Mouse (Mus musculus) CH12.LX (cell line): ENCODE results near the gene Chpf. TPM values are rescaled to one million over a fixed set of nuclear protein-coding genes. Genes with fewer than 3 reads are reported as not detected.

Experiments used
- DNase-seq: peaks from one replicate; pipeline ENCODE4 v3.0.0-alpha.2; 2013; ENCODE audit errors: extremely low read depth
- H3K27ac ChIP-seq: 2 replicates; pipeline ENCODE4 v1.5.1; 2012; ENCODE audit warnings: low read depth, mild to moderate bottlenecking, control low read depth, moderate library complexity; ENCODE audit not compliant: insufficient read depth
- H3K27me3 ChIP-seq: replicated peaks from 2 replicates; pipeline ENCODE3; 2012; ENCODE audit warnings: inconsistent platforms
- H3K36me3 ChIP-seq, 2 experiments: replicated peaks in 1 of 2; 2 replicates each; pipeline versions ENCODE3 to v1.6.1; 2012; ENCODE audit warnings: inconsistent platforms in 1 of 2, low read length in 1 of 2, mild to moderate bottlenecking in 1 of 2, mixed read lengths in 1 of 2, moderate library complexity in 1 of 2; ENCODE audit not compliant: control insufficient read depth in 1 of 2, insufficient read depth in 1 of 2
- H3K4me1 ChIP-seq, 2 experiments: 2 replicates each; pipeline ENCODE4 v1.6.1; 2012; ENCODE audit warnings: inconsistent platforms in 1 of 2, moderate library complexity in 1 of 2; ENCODE audit not compliant: insufficient read depth in 2 of 2, control insufficient read depth in 1 of 2
- H3K4me2 ChIP-seq: 2 replicates; pipeline ENCODE4 v1.6.1; 2012; ENCODE audit warnings: low read depth, mild to moderate bottlenecking, control low read depth; ENCODE audit not compliant: poor library complexity, insufficient read depth, severe bottlenecking
- H3K4me3 ChIP-seq, 3 experiments: fragments of 150-350 bp in 1 of 3; sonication (generic) in 1 of 3; replicated peaks in 1 of 3; 2 replicates each; pipeline versions ENCODE3 to v1.5.1; 2011 to 2012; ENCODE audit warnings: low read depth in 2 of 3, low read length in 2 of 3, mild to moderate bottlenecking in 2 of 3, moderate library complexity in 2 of 3, control low read depth in 1 of 3, improper control_type of control experiment in 1 of 3, inconsistent platforms in 1 of 3, mixed read lengths in 1 of 3; ENCODE audit not compliant: poor library complexity in 1 of 3
- H3K79me2 ChIP-seq: replicated peaks from 2 replicates; pipeline ENCODE4 v1.6.1; 2012; ENCODE audit warnings: mild to moderate bottlenecking, moderate library complexity; ENCODE audit not compliant: control insufficient read depth, poor library complexity, insufficient read depth, severe bottlenecking; ENCODE audit errors: extremely low read depth
- H3K9ac ChIP-seq: 2 replicates; pipeline ENCODE4 v1.6.1; 2012; ENCODE audit warnings: low read depth, mild to moderate bottlenecking, control low read depth, moderate library complexity; ENCODE audit not compliant: insufficient read depth
- H3K9me3 ChIP-seq: replicated peaks from 2 replicates; pipeline ENCODE3; 2012; ENCODE audit warnings: low read length, inconsistent platforms, mixed read lengths
- BHLHE40 ChIP-seq: IDR thresholded peaks from 2 replicates; pipeline ENCODE4 v1.6.1; 2011; ENCODE audit warnings: mild to moderate bottlenecking, low read depth, low read length, improper control_type of control experiment
- CHD1 ChIP-seq: IDR thresholded peaks from 2 replicates; pipeline ENCODE4 v1.6.1; 2012; ENCODE audit warnings: low read depth, low read length, improper control_type of control experiment, inconsistent platforms
- CHD2 ChIP-seq: IDR thresholded peaks from 2 replicates; pipeline ENCODE4 v1.6.1; 2011; ENCODE audit warnings: low read length, improper control_type of control experiment
- CTCF ChIP-seq, 2 experiments: IDR thresholded peaks in 1 of 2; conservative IDR thresholded peaks in 1 of 2; 2 replicates each; pipeline ENCODE4 v1.5.1; 2011 to 2012; ENCODE audit warnings: low read depth in 2 of 2, low read length in 2 of 2, improper control_type of control experiment in 1 of 2, inconsistent platforms in 1 of 2, mild to moderate bottlenecking in 1 of 2, moderate library complexity in 1 of 2
- EP300 ChIP-seq: IDR thresholded peaks from 2 replicates; pipeline ENCODE4 v1.6.1; 2011; ENCODE audit warnings: low read length, improper control_type of control experiment
- GABPA ChIP-seq: IDR thresholded peaks from 2 replicates; pipeline ENCODE4 v1.6.1; 2012; ENCODE audit warnings: low read depth, low read length, improper control_type of control experiment, inconsistent platforms; ENCODE audit not compliant: insufficient replicate concordance
- HCFC1 ChIP-seq: IDR thresholded peaks from 2 replicates; pipeline ENCODE4 v1.6.1; 2012; ENCODE audit warnings: low read depth, mild to moderate bottlenecking, inconsistent platforms, low read length, improper control_type of control experiment
- JUND ChIP-seq: conservative IDR thresholded peaks from 2 replicates; pipeline ENCODE4 v1.6.1; 2011; ENCODE audit warnings: low read depth, low read length, improper control_type of control experiment
- KAT2A ChIP-seq: IDR thresholded peaks from 2 replicates; pipeline ENCODE4 v1.6.1; 2012; ENCODE audit warnings: low read length, improper control_type of control experiment, inconsistent platforms; ENCODE audit not compliant: insufficient replicate concordance
- MAFK ChIP-seq: IDR thresholded peaks from 2 replicates; pipeline ENCODE4 v1.6.1; 2011; ENCODE audit warnings: low read length, improper control_type of control experiment; ENCODE audit not compliant: insufficient replicate concordance
- MAX ChIP-seq: IDR thresholded peaks from 2 replicates; pipeline ENCODE4 v1.6.1; 2011; ENCODE audit warnings: low read length, improper control_type of control experiment
- MEF2A ChIP-seq: IDR thresholded peaks from 2 replicates; pipeline ENCODE4 v1.6.1; 2014; ENCODE audit warnings: low read depth, mild to moderate bottlenecking, inconsistent platforms, low read length, improper control_type of control experiment, borderline replicate concordance
- POLR2A ChIP-seq: IDR thresholded peaks from 2 replicates; pipeline ENCODE4 v1.6.1; 2011; ENCODE audit warnings: low read depth, mild to moderate bottlenecking, improper control_type of control experiment, low read length
- POLR2AphosphoS2 ChIP-seq: IDR thresholded peaks from 2 replicates; pipeline ENCODE4 v1.6.1; 2011; ENCODE audit warnings: low read depth, low read length, improper control_type of control experiment
- RAD21 ChIP-seq: IDR thresholded peaks from 2 replicates; pipeline ENCODE4 v1.6.1; 2011; ENCODE audit warnings: low read depth, mild to moderate bottlenecking, low read length, improper control_type of control experiment, moderate library complexity
- RCOR1 ChIP-seq: conservative IDR thresholded peaks from 2 replicates; pipeline ENCODE4 v1.6.1; 2012; ENCODE audit warnings: low read depth, mild to moderate bottlenecking, inconsistent platforms, low read length, improper control_type of control experiment
- SIN3A ChIP-seq: IDR thresholded peaks from 2 replicates; pipeline ENCODE4 v1.6.1; 2012; ENCODE audit warnings: low read length, improper control_type of control experiment, inconsistent platforms
- SMC3 ChIP-seq: IDR thresholded peaks from 2 replicates; pipeline ENCODE4 v1.6.1; 2011; ENCODE audit warnings: low read depth, low read length, improper control_type of control experiment
- TBP ChIP-seq: conservative IDR thresholded peaks from 2 replicates; pipeline ENCODE4 v1.6.1; 2011; ENCODE audit warnings: low read depth, low read length, improper control_type of control experiment
- TCF12 ChIP-seq: IDR thresholded peaks from 2 replicates; pipeline ENCODE4 v1.6.1; 2014; ENCODE audit warnings: low read depth, mild to moderate bottlenecking, inconsistent platforms, low read length, improper control_type of control experiment
- USF1 ChIP-seq: IDR thresholded peaks from 2 replicates; pipeline ENCODE4 v1.6.1; 2014; ENCODE audit warnings: low read depth, mild to moderate bottlenecking, inconsistent platforms, low read length, improper control_type of control experiment
- ZC3H11A ChIP-seq: IDR thresholded peaks from 2 replicates; pipeline ENCODE4 v1.6.1; 2012; ENCODE audit warnings: low read depth, mild to moderate bottlenecking, inconsistent platforms, low read length, improper control_type of control experiment
- ZKSCAN1 ChIP-seq: IDR thresholded peaks from 2 replicates; pipeline ENCODE4 v1.6.1; 2012; ENCODE audit warnings: low read depth, inconsistent platforms, low read length, improper control_type of control experiment, borderline replicate concordance
- ZMIZ1 ChIP-seq: IDR thresholded peaks from 2 replicates; pipeline ENCODE4 v1.6.1; 2012; ENCODE audit warnings: low read depth, mild to moderate bottlenecking, inconsistent platforms, low read length, improper control_type of control experiment
- dilution Hi-C: fragments of 300-500 bp; cut with MboI; formaldehyde crosslinking; loops from 2 replicates; pipeline ENCODE4 v1.14.3; 2020; ENCODE audit warnings: low sequenced_read_pairs; ENCODE audit not compliant: extremely low pct_unique_long_range_greater_than_20kb, extremely low pct_ligation_motif_present
- in situ Hi-C: fragments of 300-500 bp; cut with MboI; formaldehyde crosslinking; loops from 3 replicates; pipeline ENCODE4 v1.14.3; 2019; ENCODE audit warnings: low sequenced_read_pairs, low pct_ligation_motif_present, low pct_unique_long_range_greater_than_20kb, mixed read lengths
- polyA plus RNA-seq: library from polyadenylated mRNA; unstranded; fragments of >175 nt; gene quantifications from 2 replicates; pipeline ENCODE4 v1.2.1, GENCODE M21; 2012; ENCODE audit warnings: low read depth; ENCODE audit not compliant: insufficient read length
- total RNA-seq, 2 experiments: library from RNA; depleted of rRNA; stranded (reverse); fragments of 300-350 nt in 1 of 2; fragments of >200 nt in 1 of 2; gene quantifications; 2 replicates each; pipeline ENCODE4 v1.2.3; 2012 to 2014

The Chpf gene
- total and polyA plus RNA-seq, 3 experiments: 14.6 to 30.4 (median 20.6) TPM

GRCm38 (mm10) chr1:75505956-75506831 lies 27.1 kb upstream of the Chpf start, which contains the start of gene Obsl1:
Gene Obsl1, minus strand, starts transcription at chr1:75506452.
- Histone ChIP-seq H3K4me1 (no peaks in the 10 kb centered on the region), H3K9ac (no peak within 1 kb of the TSS), H3K79me2 (no peaks in the 10 kb centered on the region), H3K36me3 (no peaks in the 10 kb centered on the region), H3K4me3 (no peak within 1 kb of the TSS), H3K27ac (no peak within 1 kb of the TSS), H3K9me3 (peaks cover 13% of the 10 kb centered on the region), H3K27me3 (peaks cover 22% of the 10 kb centered on the region), H3K4me2 (no peak within 1 kb of the TSS)
- dilution Hi-C loops (no loop called here), in situ Hi-C loops (no loop called here)
- TF ChIP-seq KAT2A: no peak
- TF ChIP-seq RAD21: no peak
- TF ChIP-seq MAX: no peak
- TF ChIP-seq MEF2A: no peak
- TF ChIP-seq USF1: no peak
- no peak for TF ChIP-seq SIN3A
- no peak for TF ChIP-seq ZMIZ1
- TF ChIP-seq JUND: no peak
- no peak for TF ChIP-seq POLR2AphosphoS2
- TF ChIP-seq ZC3H11A: no peak
- no peak for TF ChIP-seq SMC3
- TF ChIP-seq RCOR1: no peak
- TF ChIP-seq CTCF (conservative IDR thresholded peaks at IDR 0.05 in 1 of 2, IDR thresholded peaks at IDR 0.05 in 1 of 2; ENCODE audit: low read depth in 2 of 2, low read length in 2 of 2): no peak
- TF ChIP-seq TBP: no peak
- no peak for DNase-seq

- no peak overlapping the region for H3K4me2 ChIP-seq
- H3K79me2 ChIP-seq: no peaks in the 10 kb centered on the region
- no peaks in the 10 kb centered on the region for H3K4me1 ChIP-seq
- peaks cover 13% of the 10 kb centered on the region for H3K9me3 ChIP-seq
- no peak for DNase-seq
- no peak for TF ChIP-seq CHD1
- TF ChIP-seq ZMIZ1: no peak
- no peak for TF ChIP-seq CHD2
- TF ChIP-seq HCFC1: no peak
- no peak for TF ChIP-seq MAFK
- TF ChIP-seq ZKSCAN1: no peak
- TF ChIP-seq GABPA: no peak
- no peak for TF ChIP-seq TCF12
- TF ChIP-seq EP300: no peak
- TF ChIP-seq SIN3A: no peak
- no peak for TF ChIP-seq BHLHE40
- no peak for TF ChIP-seq JUND
- no peak for TF ChIP-seq POLR2A
- H3K9ac ChIP-seq: no peak overlapping the region
- in situ Hi-C loops (no loop called here), dilution Hi-C loops (no loop called here)
- H3K27ac ChIP-seq: no peak overlapping the region
- H3K4me3 ChIP-seq: no peak overlapping the region
- H3K27me3 ChIP-seq: peaks cover 24% of the 10 kb centered on the region
- no peaks in the 10 kb centered on the region for H3K36me3 ChIP-seq
Observed at GRCm38 (mm10) chr1:75505159-75505955, 26.2 kb upstream of the Chpf start.
